Mouse (Mus musculus) layer of hippocampus, postnatal 36 days (tissue): Measurements from ENCODE around the gene Tox2. TPM values are rescaled to one million over a fixed set of nuclear protein-coding genes. Genes with fewer than 3 reads are reported as not detected.

ENCODE experiments used
- DNase-seq, 2 experiments: peaks; one replicate each; pipeline ENCODE4 v3.0.0; 2022
- total RNA-seq, 2 experiments: library from RNA; stranded (reverse); gene quantifications; 2 replicates each; pipeline ENCODE4 v1.2.3; 2021

The Tox2 gene
- total RNA-seq, 2 experiments from 2014 or later: 18.6 to 20.9 TPM

- DNase-seq: no peak
Measured at GRCm38 (mm10) chr2:163256765-163257164, 53.8 kb downstream of the Tox2 start.

DNA sequence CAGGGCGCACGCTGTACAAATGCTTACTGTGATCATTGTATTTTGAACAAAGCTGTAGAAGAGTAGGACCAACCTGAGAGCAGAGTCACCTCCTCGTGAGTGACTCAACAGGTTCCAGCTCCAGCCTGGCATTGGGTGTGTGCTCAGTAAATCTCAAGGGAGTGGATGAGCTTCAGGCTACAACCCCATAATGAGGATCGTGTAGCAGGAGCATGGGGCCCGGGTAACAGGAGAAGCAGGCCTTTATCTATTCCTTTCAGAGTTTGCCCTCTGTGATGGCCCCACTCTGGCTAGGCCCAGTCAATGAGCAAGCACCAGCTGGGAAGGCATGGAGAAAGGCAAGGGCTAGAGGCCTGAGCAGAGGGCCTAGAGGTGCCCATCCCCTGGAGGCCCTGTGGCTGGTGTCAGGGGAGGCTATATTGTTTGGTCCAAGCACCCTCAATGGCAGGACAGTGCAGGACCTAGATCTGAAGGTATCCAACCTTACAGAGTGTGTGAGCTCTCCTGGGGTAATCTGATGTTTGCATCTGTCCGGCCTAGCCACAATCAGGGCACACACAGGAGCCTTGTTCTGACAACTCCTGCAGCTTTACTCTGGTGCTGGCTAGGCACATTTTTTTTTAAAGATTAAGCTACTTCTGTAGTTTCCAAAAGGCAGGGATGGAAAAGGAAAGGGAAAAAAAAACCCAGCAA is 58.6 kb downstream of the Tox2 start:
- no peak for DNase-seq

GRCm38 (mm10) chr2:163262055-163262420 is 59.1 kb downstream of the Tox2 start:
- DNase-seq: no peak

DNA sequence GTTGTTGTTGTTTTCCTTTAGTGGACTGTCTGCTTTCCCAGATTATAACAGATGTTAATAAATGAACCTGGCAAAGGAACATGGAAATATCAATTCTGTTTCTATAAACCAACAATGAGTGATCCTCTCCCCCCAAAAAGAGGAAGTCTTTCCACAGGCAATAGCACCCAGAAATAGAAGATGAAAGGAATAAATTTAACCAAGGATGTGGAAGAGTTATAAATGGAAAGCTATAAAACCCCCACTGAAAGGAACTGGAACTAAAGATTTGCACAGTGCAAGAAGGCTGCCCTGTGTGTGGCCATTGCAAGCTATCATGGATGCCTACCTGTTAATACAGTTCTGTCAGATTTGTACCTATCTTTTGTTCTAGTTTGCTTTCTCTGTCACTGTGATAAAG is 64.2 kb downstream of the Tox2 start:
- DNase-seq: no peak

GRCm38 (mm10) chr2:163271581-163272492 is 68.9 kb downstream of the Tox2 start:
- DNase-seq: no peak

- DNase-seq: no peak
Measured at GRCm38 (mm10) chr2:163273815-163274214, 70.9 kb downstream of the Tox2 start.

DNA sequence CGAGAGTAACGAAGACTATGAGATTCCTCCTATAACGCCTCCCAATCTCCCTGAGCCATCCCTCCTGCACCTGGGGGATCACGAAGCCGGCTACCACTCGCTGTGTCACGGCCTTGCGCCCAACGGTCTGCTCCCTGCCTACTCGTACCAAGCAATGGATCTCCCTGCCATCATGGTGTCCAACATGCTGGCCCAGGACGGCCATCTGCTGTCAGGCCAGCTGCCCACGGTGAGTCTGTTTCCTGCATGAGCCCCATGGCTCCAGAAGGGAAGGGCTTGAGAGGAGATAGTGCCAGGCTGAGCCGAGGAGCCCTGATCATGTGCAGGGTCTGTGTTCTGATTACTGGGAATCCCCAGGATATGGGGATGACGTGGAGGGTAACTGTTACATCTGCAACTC is 73.1 kb downstream of the Tox2 start:
- no peak for DNase-seq

DNA sequence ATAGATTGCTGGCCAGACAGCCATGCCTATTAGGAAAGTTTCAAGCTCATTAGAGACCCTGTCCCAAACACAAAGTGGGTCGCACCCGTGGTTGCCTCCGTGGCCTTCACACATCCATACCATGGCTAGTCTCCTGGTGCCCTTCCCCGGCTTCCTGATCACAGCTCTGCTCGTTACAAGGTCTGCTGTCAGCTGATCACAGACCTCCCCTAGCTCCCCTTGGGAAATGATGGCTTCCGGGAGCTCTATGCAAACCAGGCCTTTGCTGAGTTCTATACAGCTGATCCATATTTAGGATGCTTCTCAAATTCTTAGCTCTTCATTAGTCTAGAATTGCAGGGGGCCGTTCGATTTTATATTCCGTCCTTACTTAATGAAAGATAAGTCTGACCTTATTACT is 75.1 kb downstream of the Tox2 start:
- DNase-seq: no peak

GRCm38 (mm10) chr2:163280636-163281322 is 77.9 kb downstream of the Tox2 start:
- no peak for DNase-seq

- no peak for DNase-seq
Measured at GRCm38 (mm10) chr2:163284856-163285255, 81.9 kb downstream of the Tox2 start.

DNA sequence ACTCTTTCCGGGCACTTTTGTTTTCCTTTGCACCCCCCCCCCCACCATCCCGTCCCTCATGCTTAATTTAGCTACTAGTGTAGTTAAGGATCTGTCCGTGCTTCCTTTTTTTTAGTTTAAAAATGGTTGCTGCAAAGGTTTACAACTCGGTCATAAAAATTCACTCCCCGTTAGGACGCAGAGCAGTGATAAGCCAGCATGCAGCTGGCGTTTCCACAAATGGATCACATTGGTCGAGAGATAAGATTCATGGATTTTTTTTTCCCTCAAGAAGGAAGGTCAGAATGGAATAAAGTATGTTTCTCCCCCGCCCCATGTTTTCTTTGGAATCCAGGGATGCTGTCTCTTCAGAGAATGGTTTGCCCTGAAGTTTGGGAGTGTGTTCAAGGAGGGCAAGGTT is 82.4 kb downstream of the Tox2 start:
- DNase-seq: no peak

DNA sequence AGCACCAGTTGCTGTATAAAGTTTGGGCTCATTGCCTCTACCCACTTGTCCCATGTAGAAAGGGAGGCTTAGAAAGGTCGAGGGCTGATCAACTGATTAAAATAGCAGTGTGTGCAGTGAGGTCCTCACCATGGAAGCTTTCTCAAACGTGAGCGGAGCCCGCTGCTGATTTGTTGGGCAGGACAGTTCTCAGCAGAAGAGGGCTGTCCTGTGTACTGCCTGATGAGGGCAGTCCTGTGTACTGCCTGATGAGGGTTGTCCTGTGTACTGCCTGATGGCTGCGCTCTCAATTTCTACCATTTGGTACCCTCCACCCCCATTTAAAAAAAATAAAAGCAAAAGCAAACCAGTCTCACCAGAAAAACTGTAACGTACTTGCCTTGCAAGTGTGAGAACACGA is 82.8 kb downstream of the Tox2 start:
- DNase-seq: no peak

GRCm38 (mm10) chr2:163288881-163289379 is 86.0 kb downstream of the Tox2 start:
- DNase-seq: no peak

GRCm38 (mm10) chr2:163296999-163297630 is 94.2 kb downstream of the Tox2 start:
- no peak for DNase-seq

DNA sequence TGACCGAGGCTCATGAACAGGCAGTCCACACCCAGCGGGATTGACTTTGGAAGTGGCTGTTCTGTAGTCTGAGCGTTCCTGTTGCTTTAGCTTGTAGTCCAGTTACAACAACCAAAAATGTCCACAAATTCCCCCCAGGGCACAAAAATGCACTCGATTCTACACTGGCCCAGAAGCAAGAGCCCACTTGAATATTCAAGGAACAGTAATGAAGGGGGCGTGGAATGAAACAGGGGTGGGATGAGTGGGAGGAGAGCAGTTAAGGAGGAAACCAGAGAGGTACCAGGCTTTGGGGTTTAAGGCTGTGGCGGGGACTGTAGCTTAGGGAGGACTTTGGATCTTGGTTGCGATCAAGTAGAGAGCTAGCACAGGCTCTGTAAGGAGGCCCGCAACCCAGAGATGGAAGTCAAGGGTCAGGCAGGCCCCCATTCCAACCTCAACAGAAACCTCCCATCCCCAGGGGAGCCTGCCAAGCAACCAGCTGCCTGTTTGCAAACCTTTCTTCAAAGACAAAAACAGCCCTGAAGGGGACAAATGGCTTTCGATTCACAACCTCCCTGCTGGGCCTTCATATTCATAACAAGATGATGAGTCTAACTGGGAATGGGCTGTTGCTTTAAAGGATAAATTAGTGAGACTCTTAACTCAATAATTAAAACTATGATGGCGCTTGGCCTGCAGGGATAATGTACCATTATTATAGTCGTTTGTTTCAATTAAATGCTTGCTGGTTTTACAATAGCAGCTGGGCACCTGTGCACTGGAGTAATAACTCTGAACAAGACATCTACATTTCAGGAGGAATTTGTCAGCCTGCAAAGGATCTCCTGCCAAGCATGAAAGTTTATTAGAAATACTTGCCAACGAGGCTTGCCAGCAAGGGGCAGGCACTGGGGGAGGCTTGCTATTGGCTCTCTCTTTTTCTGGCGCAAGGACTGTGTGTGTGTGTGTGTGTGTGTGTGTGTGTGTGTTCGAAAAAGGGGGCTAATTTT is 97.4 kb downstream of the Tox2 start:
- DNase-seq: no peak

DNA sequence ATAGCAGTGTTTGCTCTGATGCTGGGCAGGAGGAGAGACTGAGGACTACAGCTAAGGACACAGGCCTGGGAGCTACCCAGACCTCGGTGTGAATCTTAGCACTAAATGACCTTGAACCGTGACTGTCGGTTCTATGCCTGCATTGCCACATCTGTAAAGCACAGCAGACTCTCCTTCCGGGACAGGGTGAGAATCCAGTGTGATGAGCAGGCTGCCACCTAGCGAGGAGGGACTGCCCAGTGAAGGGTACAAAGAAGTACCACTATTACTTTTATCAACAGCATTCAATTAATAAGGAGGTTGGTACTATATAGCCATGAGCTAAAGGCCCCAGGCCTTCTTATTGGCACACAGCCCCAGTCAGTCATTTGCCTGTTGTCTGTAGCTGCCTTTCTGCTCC is 98.7 kb downstream of the Tox2 start:
- DNase-seq: no peak

DNA sequence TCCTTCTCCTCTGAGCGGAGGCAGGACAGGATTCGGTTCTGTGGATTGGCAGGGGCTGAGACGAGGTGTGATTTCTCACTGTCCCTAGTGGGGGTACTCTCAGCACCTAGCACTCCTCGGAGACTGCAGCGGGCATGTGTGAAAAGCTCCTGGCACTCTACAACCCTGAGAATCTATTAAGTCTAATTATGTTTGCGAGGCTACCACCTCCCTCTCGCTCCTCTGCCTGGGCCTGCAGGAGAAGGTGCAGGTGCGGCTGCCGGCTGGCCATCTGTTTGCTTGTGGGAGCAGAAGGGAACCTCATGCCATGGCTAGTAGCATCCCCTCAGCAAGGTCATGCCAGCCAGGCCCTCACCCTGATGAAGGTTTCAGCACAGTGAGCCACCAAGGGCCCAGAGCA is 100.1 kb downstream of the Tox2 start:
- no peak for DNase-seq

DNA sequence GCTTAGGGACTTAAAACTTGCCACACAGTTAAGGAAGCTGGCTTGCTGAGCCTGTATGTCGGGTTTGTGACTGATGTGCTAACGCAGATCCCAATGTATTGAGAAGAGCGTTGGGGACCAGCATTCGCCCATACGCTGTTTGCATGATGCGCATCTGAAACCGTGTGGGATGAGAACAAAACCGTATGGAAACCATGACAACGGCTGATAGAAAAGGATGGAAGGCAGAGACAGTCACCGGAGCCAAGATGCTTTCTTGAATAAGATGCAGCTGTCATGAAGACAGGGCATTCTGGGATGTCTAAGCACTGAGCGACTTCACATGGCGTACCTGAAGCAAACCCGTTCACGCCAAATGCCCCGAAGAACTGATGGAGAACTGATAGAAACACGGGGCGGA is 106.5 kb downstream of the Tox2 start:
- DNase-seq: peak in 1 of 2 experiments; percentile 26

DNA sequence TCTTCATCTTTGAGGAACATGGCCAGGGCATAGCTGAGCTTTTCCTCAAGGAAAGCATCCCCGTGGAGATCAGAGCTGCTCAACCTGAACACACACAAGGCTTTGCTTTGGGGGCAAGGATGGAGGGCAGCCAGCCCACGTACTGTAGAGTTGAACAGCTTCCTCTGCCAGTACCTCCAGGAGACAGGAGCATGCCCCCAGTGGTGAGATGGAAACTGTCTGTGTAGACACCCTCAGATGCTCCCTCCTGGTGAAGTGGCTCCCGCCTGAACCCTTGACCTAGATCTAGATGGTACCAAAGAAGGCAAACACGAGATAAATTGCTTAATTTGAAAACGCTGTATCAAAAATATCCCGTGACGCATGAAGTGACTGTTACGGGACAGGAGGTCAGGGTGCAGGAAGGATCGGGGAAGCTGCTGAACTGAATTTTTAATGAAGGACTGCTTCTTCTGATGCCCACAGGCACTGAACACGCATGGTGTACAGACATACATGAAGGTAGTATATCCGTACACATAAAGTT is 107.3 kb downstream of the Tox2 start:
- DNase-seq: no peak

DNA sequence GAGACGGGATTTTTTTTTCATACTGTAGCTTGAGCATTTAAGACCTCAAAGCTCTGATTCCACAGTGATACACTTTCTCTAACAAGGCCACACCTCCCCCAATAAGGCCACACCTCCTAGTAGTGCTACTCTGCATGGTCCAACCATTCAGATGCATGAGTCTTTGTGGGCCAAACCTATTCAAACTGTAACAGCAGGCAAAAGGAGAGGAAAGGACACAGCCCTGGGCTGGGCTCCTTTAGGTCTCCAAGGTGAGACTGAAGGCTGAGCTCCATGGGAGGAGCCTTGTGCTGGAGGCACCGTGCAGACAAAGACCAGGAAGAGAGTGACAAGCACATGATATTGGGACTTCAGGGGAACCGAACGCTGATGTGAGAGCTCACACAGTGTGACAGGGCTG is 114.4 kb downstream of the Tox2 start:
- DNase-seq: no peak

DNA sequence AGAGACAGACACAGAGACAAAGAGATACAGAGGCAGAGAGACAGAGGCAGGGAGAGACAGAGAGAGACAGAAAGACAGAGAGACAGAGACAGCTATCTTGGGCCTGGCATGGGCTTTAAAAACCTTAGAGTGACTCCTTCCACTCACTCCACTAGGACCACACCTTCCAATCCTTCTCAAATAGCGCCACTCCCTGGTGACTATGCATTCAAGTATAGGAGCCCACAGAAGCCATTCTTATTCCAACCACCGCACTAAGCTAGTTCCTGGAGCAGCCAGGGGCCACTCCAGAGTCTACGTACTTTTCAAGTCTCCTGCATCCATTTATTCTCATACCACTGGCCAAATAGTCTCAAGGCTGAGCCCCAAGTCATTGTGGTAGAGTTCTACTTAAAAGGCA is 115.9 kb downstream of the Tox2 start:
- DNase-seq: no peak
